Mouse (Mus musculus): ENCODE data around the gene Drosha.
"Not testable (repeated sequence)": the region's sequence is repeated elsewhere in the genome, so short reads cannot be mapped to it uniquely, and the experiment has no call there.

Drosha gene

GRCm38 (mm10) chr15:12885361-12885760, 60.7 kb downstream of the Drosha start:
- no peak for DNase-seq (ENCODE audit: low spot score in 2 of 2)

- DNase-seq (ENCODE audit: low spot score in 2 of 2), result no peak
These were observed 62.6 kb downstream of the Drosha start for GRCm38 (mm10) chr15:12887206-12887605.

DNA sequence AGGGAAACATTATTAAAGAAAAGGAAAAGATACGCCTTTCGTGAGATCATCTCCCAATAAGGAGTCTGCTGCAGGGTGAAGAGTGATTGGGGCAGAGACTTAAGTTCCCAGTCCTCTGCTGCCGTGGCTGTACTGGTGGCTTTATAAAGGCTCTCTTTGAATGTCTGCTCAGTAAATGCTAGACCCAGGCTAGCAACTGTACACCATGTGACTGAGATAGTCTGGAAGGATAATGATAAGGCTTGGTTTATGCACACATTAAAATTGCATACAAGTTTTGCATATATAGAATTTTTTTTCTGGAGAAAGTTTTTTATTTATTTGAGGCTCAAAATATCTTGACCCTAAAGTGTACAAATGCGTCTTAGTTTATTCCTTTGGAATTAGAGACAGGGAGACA, 63.7 kb downstream of the Drosha start:
- DNase-seq (ENCODE audit: low spot score in 2 of 2), result no peak

DNA sequence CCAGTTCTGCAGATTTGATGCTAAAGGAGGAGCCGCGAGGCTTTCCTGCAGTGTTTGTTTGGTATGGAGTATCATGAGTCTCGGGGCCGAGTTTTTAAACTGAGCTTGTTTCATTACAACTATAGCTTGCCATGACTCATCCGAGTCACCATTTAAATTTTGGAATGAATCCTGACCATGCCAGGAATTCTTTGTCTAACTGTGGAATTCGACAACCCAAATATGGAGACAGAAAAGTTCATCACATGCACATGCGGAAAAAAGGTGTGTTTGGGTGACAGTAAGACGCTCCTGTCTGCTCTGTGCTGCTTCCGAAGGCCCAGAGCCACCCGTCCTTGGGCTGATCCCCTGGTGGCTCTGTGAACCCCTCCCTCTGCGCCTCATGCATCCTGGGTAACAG, 65.3 kb downstream of the Drosha start:
- DNase-seq (ENCODE audit: low spot score in 2 of 2), result no peak

DNA sequence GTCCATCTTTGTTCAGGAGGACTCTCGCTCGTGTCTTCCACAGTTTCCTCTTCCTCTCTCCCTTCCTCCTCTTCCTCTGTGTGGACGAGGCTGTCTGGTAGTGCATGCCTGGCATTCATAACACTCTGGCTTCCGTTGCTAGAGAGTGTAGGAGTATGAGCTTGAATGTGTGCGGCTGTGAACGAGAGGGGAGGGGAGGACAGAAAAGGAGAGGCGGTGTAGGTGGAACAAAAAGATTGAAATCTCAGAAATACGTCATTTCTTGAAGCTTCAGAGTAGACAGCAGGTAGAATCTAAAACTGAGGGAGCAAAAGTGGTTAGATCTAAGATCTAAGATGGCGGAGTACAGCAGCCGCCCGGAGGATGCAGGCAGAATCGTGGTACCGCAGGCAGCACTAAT, 70.8 kb downstream of the Drosha start:
- DNase-seq (ENCODE audit: low spot score in 2 of 2), result no peak

- no peak for DNase-seq (ENCODE audit: low spot score in 2 of 2)
These were observed 71.7 kb downstream of the Drosha start for GRCm38 (mm10) chr15:12896022-12897009.

- DNase-seq (ENCODE audit: low spot score in 2 of 2), result no peak
These were observed 73.2 kb downstream of the Drosha start for GRCm38 (mm10) chr15:12897831-12898230.

GRCm38 (mm10) chr15:12900428-12901196, 76.0 kb downstream of the Drosha start:
- DNase-seq (ENCODE audit: low spot score in 2 of 2), result no peak

DNA sequence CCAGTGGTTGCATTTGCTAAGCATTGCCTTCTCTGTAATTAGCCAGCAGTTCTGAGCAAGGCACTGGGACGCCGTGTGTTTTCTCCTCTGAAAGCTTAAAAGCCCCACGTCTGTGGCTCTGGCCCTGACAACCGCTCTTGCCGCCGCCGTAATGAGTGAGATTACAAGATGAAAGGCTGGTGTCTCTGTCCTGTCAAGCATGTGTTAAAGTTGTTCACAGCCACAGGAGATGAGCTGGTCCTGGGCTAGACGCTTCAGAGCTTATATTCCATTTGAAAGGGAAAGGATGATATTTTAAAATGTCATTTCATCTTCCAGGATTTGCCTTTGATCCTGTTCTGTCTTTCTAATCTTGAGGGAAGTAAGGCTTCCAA, 76.6 kb downstream of the Drosha start:
- DNase-seq (ENCODE audit: low spot score in 2 of 2), result no peak

DNA sequence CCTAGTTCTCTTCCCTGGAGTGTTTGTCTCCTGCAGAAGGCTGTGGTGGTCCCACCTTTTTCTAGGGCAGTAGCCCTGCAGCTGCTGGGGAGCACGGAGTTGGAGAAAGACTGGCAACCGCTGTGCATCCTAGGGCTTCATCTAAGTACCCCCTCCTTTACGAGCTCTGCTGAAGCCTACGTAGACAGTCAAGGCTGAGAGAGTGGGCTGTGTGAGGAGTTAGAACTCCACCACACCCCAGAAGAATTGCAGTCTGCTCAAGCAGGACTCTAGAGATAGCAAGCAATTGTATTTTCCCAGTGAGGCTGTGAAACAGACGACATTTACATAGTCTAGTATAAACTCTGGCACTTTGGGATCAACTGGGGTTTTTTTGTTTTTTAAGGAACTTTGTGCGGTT, 79.8 kb downstream of the Drosha start:
- no peak for DNase-seq (ENCODE audit: low spot score in 2 of 2)

DNA sequence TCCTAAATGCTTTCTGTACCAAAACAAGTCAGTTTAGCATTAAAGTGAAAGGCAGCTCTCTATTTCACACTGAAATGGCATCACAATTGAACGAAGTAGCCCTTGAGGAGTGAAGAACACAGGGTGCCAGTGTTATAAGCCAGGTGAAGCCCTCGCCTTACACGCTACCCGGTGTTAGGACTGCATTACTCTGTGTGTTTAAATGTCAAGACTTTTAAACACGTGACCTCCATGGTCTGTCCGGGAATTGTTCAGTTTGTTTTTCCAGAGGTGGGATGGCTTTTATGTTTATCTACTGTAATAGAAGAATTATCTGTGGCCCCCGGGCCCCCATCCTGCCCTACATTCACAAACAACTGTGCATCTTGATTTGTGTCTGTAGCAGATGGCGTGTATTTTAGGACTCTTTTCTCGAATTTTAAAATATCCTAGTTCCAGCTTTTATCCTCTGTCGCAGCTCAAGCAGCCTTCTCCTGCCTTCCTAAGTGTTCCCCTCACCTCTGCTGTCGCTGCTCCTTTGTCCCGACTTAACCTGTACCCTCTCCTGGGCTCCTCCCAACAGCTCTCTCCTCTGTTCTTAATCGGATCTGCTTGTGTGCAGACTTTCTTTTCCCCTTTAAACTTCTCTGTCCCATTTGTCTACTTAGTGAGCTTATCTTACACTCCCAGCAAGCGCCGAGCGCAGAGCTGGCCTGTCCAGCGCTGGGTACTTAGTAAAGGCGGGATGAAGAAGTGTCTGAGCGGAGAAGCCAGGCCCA, 83.5 kb downstream of the Drosha start:
- no peak for DNase-seq (ENCODE audit: low spot score in 2 of 2)

DNA sequence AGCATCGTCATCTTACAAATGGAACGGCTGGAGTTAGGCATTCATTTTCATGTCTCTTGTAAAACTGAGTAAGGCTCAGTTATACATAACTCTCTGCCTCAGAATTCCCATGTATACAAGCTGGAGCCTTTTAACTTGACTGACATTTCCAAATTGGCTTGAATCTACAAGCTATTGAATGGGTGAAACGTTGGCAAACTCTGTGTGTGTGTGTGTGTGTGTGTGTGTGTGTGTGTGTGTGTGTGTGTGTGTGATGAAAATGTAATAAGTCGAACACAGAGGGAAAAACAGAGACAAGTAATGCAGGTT, 84.1 kb downstream of the Drosha start:
- no peak for DNase-seq (ENCODE audit: low spot score in 2 of 2)

GRCm38 (mm10) chr15:12909171-12909570, 84.6 kb downstream of the Drosha start:
- no peak for DNase-seq (ENCODE audit: low spot score in 2 of 2)

DNA sequence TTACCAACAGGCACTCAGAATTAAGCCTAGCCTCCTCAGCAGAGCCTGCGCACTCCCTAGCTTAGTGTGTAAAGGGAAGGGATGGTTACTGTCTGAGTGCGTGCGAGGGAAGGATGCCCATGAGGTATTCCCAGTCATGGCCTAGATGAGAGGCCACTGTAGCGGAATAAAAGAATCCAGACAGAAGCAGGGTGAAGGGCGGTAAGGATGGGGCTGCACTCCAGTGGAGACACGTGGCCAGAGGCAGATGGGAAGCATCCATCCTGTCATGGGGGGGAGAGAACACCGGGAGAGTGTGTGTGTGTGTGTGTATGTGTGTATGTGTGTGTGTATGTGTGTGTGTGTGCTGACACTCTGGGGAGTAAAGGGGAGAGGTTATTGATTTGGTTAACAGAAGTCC, 86.5 kb downstream of the Drosha start:
- DNase-seq (ENCODE audit: low spot score in 2 of 2), result no peak

GRCm38 (mm10) chr15:12916314-12916815, 91.8 kb downstream of the Drosha start:
- no peak for DNase-seq (ENCODE audit: low spot score in 2 of 2)

GRCm38 (mm10) chr15:12919326-12919966, 94.8 kb downstream of the Drosha start:
- not testable (repeated sequence) for DNase-seq (ENCODE audit: low spot score in 2 of 2)

DNA sequence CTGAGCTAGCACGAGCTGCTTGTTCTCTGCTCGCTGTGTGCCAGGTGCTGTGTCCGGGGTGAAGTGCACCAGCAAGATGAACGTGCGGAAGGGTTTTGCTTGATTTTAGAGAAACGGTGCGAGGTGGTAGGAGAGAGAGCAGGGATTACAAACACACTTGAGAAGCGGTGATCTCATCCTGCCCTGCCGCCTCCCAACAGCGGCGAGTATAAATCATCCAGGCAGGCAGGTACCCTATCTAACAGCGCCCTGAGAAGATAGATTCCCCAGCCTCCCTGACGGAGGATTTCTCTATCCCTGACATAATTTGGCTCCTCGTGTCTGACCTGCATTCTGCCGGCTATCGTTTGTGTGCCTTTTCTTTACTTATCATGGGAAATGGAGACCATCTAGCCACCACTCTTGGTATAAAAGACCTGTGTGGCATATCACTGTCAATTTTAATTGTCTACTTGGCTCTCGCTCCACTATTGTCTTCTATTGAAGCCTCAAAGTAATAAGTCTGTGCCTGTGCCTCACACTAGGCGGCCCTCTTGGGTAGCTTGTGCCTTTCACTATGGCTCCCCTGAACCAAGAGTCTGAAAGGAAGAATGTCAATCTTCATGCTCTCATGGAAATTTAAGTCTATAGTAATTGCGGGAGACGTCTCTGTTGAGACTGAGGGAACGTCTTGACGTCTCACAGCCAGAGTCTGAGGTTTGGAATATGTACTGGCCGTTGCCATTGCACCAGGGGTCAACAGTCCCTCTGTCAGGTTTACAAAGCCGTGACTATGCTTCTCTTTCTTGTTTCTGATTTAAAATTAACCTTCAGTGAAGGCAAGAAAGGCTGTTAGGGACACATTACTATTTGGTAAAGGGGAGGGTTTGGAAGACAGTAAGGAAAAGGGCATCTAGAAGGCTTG, 95.6 kb downstream of the Drosha start:
- no peak for DNase-seq (ENCODE audit: low spot score in 2 of 2)

DNA sequence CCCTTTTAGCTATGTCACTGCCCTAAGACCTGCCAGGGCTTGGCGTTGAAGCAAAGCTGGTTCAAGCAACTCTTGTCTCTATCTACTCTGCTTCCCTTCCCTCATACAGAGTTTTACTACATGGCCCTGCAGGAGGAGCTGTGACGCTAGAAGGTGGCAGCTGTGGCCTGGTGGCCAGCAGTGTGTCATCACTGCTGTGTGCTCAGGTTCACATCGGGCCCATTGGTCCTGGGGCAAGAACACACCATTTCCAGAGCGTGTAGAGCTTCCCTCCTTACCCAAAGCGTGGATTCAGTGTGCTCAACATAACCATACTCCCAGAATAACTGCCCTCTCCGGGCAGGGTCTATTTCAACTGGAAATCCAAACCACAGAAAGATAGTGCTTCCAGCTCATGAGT, 97.3 kb downstream of the Drosha start:
- DNase-seq (ENCODE audit: low spot score in 2 of 2), result no peak

GRCm38 (mm10) chr15:12923826-12924225, 99.2 kb downstream of the Drosha start:
- DNase-seq (ENCODE audit: low spot score in 2 of 2), result no peak

DNA sequence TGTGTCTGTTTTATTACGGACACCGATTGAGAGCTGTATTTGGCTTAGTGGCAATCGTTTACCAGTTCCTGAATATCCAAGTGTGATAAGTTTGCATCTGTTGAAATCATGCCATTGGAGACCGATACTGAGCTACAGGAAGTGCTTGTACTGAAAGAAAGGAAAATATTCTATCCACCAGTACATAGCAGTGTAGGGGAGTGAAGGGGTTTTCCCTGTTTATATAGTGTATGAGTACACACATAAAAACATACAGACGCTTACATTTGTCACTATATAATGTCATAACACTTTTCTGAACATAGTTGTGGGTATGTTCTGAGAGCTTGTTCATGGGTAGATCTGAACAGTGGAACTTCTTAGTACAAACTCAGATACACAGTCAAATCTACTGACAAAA, 106.9 kb downstream of the Drosha start:
- no peak for DNase-seq (ENCODE audit: low spot score in 2 of 2)

Data from urinary bladder, postnatal 4 days (tissue).